Mouse (Mus musculus) testis, postnatal 10 days (tissue): ENCODE results near the gene Ankrd49.

ENCODE experiments used
- DNase-seq: peaks from one replicate; pipeline ENCODE4 v3.0.0; 2021; ENCODE audit warnings: low spot score

Ankrd49 gene

DNA sequence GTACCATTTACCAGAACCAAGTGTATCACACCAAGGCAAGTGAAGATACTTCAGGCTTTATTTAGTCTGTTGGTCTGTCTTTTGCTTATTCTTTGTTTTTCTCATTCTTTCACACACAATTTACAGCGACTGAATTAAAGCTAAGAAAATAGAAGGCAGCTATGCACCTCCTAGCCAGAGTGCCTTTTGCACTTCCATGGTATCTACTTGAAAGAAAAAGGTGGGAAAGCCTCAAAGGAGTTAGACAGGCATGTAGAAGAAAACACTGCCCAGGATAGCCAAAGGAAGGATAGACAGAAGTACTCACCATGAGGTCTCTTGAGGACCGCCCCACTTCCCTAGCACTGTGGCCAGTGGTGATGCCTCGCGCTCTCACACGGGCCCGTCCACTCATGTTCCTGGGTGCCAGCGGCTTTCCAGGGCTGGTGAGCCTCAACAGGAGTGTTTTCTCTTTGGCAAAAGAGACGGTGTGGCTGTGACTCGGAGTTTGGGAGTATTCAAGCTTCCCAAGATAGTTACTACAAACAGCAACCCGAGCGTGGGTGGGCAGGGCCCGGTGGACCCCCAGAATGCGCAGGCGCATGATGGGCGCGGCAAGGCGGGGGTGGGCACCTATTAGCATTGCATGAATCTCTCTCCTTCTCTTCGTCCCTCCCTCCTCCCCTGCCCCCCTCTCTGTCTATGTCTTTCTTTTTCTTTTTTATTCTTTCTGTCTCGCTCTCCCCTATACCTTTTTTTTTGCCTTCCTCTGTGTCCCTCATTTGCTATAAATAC, 44.3 kb downstream of the Ankrd49 start, which contains the start of gene Piwil4:
Gene Piwil4, minus strand, starts transcription at position 583 of the 774 bp plus-strand sequence.
- DNase-seq, result no peak

DNA sequence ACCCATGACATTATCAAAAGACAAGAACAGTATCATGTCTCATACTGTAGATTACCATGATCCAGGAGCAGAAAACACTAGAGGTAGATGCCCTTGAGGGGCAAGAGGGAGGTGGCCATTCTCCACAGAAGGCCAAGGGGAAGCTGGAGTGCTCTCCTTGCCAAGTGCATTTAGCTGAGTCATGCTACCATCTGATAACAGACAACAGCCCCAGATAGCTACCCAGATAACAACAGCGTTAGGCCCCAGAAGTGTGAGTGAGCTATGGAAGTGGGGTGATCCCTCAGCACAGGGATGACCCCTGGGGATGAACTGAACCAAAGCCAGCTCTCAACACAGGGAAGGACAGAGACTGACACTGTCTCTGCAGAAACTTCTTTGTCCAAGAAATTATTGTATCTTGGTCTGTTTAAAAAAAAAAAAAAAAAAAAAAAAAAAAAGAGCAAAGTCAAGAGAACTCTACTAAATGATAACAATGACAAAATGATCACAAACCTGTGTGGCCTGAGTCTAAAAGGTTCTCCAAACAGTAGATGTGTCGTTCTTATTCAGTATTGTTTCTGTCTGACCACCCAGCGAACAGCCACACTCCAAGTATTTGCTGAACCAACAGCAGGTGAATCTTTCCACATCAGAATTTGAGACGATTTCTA, 45.0 kb downstream of the Ankrd49 start:
- DNase-seq, result no peak

DNA sequence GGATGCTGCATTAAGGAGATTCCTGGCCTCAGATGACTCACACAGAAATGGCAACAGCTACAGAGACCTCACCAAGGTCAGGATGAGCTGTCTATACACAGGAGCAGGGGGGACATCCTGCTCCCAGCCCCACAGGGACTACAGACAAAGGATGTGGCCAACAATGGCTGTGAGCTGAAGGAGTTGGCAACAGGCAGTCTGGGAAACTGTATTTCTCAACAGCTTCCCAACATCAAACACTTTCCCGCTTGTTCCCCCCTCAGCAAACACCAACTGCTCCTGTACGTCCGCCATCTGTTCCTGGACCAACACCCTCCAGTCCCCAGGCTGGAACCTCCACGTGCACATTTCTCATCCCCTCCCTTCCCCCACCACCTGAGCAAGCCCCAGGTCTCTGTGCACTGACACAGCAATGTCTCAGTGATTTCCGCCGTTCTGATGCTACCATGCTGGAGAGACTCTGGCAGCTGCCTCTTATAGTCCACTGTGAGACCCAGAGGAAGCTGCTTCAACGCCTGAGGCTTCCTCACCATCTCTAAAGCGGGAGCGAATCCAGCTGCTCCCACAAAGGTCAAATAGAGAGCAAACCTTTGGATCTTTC, 53.6 kb downstream of the Ankrd49 start:
- no peak for DNase-seq
